Mouse (Mus musculus): ENCODE measurements around the gene Pih1d1.

Pih1d1 gene

GRCm38 (mm10) chr7:45126147-45126843, 27.8 kb upstream of the Pih1d1 start:
- DNase-seq (ENCODE audit: low read depth, low spot score): no peak

GRCm38 (mm10) chr7:45126844-45127699, 27.0 kb upstream of the Pih1d1 start:
- DNase-seq (ENCODE audit: low read depth, low spot score): peak; percentile 52

DNA sequence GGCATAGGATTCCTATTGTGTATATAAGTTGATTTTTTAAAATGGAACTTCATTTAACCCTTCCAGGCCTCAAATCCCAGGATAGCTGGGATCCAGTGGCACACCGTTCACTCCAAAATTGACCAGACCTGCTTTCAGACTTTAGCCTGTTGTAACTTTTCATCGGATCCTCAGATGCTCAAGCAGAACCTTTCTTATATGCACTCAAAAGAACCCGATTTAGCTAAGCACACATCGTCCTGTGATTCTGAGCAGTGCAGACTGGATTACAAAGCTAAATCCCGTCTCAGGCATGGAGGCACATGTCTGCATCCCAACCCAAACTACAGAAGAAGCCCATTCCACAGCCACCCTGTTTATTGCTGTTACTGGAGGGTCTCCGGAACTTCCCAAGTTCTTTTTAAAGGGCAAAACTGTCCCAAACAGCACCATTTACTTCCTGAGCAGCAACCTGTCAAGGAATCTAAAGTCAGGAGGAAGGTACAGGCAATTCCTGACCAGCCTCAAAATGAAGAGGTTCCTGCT, 26.3 kb upstream of the Pih1d1 start:
- DNase-seq (ENCODE audit: low read depth, low spot score): peak; percentile 20

DNA sequence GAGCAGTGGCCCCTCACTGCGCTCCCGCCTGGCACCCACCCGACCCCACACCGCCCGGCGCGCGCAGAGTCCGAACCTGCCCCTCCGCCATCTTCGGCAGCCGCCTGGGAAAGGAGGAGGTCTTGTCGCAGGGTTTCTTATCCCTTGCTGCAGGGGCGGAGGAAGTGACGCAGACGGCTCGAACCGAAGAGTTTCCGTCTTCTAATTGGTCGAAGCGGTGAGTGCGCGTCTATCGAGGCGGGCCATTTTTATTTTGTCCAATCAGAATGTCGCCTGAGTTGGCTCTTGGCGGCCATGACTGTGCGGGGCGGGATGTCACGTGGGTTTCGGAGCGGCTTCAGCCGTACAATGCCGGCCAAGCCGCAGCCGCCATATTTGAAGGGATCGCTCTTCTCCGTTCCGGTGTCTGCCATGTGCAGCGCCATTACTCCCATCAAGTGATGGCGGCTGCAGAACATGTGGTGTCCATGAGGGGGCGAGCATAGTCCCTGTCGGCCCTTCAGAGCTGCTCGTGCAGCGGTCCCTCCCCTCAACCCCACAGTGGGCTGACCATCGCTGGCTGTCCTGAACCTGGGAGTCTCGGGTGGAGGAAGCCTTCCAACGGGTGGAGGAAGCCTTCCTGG, 25.4 kb upstream of the Pih1d1 start, which contains the start of gene Rpl13a:
Gene Rpl13a (minus strand): TSS at position 138 of the 623 bp plus-strand sequence.
- peak; percentile 100 for DNase-seq (ENCODE audit: low read depth, low spot score)

DNA sequence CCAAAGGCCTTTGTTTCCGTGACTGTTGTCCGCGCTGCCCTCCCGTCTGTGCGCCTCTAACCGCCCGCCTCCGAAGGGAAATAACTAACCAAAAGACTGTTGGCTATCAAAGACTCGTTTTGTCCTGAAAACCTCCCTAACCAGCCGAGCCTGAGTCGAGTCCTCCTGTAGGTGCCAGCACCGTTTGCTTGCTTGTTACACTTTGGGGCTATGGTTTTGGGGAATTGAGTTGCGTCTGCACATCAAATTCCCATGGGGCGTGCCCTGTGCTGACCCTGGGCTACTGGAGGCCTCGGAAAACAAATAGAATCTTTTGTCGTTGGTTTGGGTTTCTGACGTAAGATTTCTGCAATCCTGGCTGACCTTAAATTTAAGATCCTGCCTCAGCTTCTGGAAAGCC, 24.8 kb upstream of the Pih1d1 start:
- DNase-seq (ENCODE audit: low read depth, low spot score): no peak

- DNase-seq (ENCODE audit: low read depth, low spot score): no peak
These were observed 24.2 kb upstream of the Pih1d1 start for GRCm38 (mm10) chr7:45129776-45130512.

DNA sequence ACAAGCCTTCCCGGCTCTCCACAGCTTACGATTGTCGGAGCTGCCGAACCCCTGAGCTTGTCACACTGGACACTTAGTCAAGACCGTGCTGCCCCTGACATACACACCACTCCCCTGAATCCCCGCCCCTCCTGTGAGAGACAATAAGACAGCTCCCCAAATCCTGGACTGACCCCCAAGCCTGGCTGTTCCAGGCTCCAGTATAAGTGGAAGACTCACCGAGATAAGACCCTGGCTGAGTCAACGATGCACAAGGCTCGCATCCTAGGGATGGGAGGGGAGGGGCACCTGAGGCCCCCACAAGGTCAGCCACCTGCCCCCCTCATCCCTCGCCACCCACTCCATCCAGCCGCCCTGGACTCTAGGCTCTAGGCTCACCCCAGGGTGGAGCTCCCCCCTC, 22.3 kb upstream of the Pih1d1 start:
- DNase-seq (ENCODE audit: low read depth, low spot score): no peak

DNA sequence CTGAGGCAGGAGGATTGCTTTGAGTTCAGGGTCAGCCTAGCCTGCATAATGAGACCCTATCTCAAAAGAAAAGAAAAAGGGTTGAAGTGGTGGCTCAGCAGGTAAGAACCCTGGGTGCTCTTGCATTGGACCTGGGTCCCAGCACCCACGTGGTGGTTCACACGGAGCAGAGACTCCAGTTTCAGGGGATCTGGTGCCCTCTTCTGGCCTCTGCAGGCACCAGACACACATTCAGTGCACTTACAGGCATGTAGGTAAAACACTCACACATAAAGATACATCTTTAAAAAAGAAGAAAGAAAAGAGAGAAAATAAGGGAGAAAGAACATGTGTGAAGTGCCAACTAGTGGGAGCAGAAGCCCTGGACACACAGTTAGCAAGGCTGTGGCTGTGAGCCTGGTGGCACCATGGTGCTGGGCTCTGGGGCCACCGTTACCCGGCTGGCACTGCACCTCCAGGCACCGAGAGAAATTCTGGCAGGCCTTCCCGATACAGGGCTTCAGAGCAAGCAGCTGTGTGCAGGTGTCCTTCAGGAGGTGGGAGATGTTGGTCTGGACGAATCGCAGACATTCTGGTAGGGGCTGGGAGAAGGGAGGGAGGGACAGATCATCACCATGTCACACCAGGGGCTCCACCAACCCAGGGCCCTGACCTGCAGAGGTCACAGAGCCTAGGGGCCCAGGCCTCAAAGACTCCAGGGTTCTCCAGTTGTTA, 20.5 kb upstream of the Pih1d1 start:
- no peak for DNase-seq (ENCODE audit: low read depth, low spot score)

GRCm38 (mm10) chr7:45134544-45135026, 19.5 kb upstream of the Pih1d1 start:
- peak; percentile 82 for DNase-seq (ENCODE audit: low read depth, low spot score)

DNA sequence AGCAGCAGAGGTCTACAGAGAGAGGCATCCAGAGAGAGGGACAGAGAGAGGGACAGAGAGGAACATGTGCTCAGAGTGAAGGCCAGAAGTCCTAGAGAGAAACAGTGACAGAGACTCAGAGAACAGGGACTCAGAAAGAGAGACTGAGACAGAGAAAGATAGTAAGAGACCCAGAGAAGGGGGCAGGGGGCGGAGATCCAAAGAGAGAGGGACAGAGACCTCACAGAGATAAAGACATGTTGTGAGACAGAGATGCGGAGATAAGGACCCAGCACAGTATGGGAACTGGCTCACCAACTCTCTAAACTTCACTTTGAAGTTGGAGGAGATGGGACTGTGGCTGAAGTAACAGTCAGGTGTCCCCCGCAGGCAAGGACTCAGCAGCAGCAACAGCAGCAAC, 18.7 kb upstream of the Pih1d1 start:
- peak; percentile 59 for DNase-seq (ENCODE audit: low read depth, low spot score)

GRCm38 (mm10) chr7:45135993-45136567, 18.0 kb upstream of the Pih1d1 start, which contains the start of the genes Gm45713 and Flt3l:
Gene Gm45713 (minus strand): TSS chr7:45136231.
Gene Flt3l (minus strand): TSS chr7:45136432.
- peak; percentile 95 for DNase-seq (ENCODE audit: low read depth, low spot score)

DNA sequence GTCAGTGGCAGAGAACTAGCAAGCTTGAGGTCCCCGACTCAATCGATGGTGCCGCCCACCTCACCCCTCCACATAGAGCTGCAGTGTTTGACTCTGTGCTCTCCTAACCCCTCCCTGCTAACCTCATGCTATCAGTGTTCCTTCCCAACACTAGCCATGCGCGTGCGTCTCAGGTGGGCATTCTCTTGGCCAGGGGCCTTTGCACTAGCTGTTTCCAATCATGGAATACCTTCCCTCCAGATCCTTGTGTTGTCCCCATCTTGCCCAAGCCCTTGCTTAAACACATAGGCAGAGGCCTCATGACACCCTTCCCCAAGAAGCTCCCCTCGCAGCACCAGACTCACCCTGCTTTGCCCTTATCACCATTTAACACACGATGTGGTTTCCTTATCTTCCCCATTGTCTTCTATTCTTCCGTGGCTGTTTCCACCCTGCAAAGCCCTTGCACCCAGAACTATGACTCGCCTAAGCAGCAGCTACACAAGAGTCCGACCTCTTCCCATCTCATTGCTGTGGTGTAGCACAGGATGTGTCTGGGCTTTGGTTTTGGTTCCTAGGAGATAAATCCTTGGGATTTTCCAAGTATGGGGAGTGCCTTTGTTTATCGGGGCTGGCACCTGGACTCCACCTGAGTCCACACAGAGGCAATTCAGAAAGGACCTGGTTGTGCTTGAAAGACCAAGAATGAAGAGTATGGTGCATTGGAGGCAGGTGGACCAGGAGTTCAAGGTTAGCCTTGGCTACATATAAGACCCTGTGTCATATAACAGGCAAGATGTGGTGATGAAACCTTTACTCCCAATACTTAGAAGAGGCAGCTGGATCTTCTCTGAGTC, 16.7 kb upstream of the Pih1d1 start:
- peak; percentile 73 for DNase-seq (ENCODE audit: low read depth, low spot score)

GRCm38 (mm10) chr7:45138403-45138802, 15.7 kb upstream of the Pih1d1 start:
- no peak for DNase-seq (ENCODE audit: low read depth, low spot score)

GRCm38 (mm10) chr7:45139904-45140723, 14.0 kb upstream of the Pih1d1 start:
- DNase-seq (ENCODE audit: low read depth, low spot score): no peak

DNA sequence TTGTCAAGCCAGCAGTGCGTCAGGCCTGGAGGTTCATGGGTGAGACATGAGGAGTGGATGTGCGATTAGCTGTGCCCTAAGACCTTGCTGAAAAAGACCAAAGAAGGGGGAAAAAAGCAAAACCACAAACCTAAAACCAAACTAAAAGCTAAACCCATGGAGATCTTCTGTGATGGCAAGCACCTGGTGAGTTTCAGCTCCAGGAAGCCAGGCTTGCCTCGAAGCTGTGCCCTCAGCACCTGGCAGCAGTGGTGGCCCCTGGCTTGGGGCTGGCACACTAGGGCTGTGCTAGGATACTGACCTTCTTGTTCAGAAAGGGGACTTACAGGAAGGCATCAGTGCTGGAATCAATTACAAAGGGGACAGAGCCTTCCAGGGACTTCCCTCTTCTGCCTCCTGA, 12.8 kb upstream of the Pih1d1 start:
- DNase-seq (ENCODE audit: low read depth, low spot score): no peak

DNA sequence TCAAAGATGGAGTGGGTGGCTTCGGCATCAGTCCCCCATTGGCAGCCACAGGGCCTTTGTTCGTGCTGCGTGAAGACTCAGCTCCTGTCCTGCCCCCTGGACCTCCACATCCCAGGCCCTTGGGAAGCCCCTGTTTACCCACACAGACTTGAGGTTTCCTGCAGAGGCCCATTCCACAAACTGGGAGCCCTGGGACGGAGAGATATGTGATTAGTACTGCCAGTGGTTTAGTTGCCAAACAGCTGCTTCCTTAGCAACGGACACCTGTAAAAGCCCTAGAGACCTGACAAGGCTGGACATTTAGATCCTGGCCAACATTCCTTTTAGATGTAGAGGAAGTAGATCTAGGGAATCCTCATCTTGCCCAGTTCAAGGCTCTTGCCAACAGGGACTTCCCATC, 12.2 kb upstream of the Pih1d1 start:
- no peak for DNase-seq (ENCODE audit: low read depth, low spot score)

DNA sequence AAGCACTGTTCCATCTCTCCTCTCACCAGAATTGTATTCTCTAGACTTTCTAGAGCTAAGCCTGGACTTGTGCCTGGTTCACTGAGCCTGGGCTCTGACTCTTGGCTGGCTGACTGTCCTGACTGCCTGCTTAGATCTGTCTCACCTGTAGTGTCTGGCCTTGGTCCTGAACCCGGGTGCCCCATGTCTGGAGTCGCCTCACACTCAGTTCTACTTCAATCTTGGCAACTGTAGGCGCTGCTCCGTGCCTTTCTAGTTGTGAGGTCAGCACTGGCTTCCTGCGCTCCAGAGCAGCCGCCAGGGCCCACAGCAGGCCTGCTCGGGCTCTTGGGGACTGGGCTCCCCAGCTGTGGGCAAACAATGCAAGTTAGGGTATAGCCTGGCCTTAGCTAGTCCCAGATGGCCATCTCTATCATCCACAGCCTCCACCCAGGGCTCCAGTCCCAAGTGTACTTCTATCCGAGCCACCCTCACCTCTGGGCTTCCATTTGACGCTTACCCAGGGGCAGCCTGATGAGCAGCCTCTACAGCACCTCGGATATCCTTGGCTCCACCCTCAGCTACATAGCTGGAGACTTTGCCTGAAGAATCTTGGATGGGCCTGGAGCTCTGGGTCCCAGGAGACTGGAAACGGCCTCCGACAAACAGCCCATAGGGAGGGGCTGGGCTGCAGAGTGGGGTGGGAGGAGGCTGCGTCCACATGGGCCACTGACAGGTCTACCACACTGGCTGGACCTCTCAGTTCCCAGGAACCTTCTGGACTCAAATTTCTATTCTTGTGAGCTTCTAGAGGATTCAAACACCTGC, 9.5 kb upstream of the Pih1d1 start:
- no peak for DNase-seq (ENCODE audit: low read depth, low spot score)
